Mouse (Mus musculus): Measurements from ENCODE around the gene Aunip. TPM values are rescaled to one million over a fixed set of nuclear protein-coding genes. Genes with fewer than 3 reads are reported as not detected.

Aunip gene
- polyA plus RNA-seq, 1 experiment from 2014 or later, result 7.8 TPM

DNA sequence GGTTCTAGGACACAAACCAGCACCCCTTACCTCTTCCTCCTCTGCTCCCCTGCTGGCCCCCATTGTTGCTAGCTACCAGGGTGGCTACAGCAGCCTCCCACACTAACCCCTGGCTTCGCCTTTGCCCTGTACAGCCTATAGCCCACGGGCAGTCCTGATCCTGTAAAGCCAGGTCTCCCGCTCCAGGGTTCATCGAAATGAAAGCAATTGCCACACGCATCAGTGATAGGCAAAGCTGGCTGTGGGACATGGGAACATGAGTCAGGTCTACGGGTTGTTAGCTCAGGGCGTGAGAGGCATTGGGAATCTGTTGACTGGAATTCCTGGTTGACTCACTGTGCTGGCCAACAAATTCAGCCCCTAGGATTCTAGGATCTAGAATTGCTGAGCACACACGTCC is 28.4 kb upstream of the Aunip start:
- Histone ChIP-seq H3K9ac (ENCODE audit: low read length) (no peak overlapping the region), H3K4me2 (ENCODE audit: low read length) (no peak overlapping the region), H3K4me3 (ENCODE audit: low read depth, low read length) (no peak overlapping the region), H3K9me3 (ENCODE audit: control insufficient read depth, low read length) (no peaks in the 10 kb centered on the region), H3K27ac (ENCODE audit: low read depth) (no peak overlapping the region), H3K27me3 (replicated peaks; ENCODE audit: control insufficient read depth, insufficient read depth, low read length) (no peaks in the 10 kb centered on the region), H3K4me1 (replicated peaks; ENCODE audit: control insufficient read depth, insufficient read depth, low read length) (no peaks in the 10 kb centered on the region), H3K36me3 (ENCODE audit: control insufficient read depth, insufficient read depth, low read length) (no peaks in the 10 kb centered on the region)
- DNase-seq (ENCODE audit: low spot score) (no peak), ATAC-seq (replicated peaks; ENCODE audit: low FRiP score, low TSS enrichment, low read depth) (no peak)
- WGBS, result 80% methylated on average over 8 of the region's 8 CpGs

DNA sequence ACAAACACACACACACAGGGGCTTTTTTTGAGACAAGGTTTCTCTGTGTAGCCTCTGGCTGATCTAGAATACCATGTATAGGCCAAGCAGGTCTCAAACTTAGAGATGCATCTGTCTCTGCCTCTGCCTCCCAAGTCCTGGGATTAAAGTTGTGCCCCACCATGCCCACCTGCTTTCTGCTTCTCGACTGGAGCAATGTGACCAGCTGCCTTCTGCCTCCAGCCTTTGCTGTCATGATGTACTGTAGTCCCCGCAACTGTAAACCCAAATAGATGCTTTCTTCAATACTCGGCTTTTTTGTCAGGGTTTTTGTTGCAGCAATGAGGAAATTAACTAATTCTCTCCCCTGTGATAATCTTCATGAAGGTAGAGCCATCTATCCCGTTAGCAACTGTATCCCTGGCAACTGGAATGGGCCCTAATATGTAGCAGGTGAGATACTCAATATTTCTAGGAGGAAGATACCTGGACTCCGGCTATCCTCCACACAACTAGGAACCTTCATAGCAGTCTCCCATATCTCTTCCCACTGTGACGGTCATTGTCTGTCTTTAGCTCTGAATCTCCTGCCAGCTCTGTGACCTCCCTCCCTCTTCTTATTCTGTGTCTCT is 27.6 kb upstream of the Aunip start:
- no peaks in the 10 kb centered on the region for H3K36me3 ChIP-seq (ENCODE audit: control insufficient read depth, insufficient read depth, low read length)
- no peak for ATAC-seq (replicated peaks; ENCODE audit: low FRiP score, low TSS enrichment, low read depth)
- no peaks in the 10 kb centered on the region for H3K9me3 ChIP-seq (ENCODE audit: control insufficient read depth, low read length)
- H3K4me3 ChIP-seq (ENCODE audit: low read depth, low read length), result no peak overlapping the region
- no peaks in the 10 kb centered on the region for H3K4me1 ChIP-seq (replicated peaks; ENCODE audit: control insufficient read depth, insufficient read depth, low read length)
- DNase-seq (ENCODE audit: low spot score), result no peak
- H3K27ac ChIP-seq (ENCODE audit: low read depth), result no peak overlapping the region
- no peaks in the 10 kb centered on the region for H3K27me3 ChIP-seq (replicated peaks; ENCODE audit: control insufficient read depth, insufficient read depth, low read length)
- no peak overlapping the region for H3K4me2 ChIP-seq (ENCODE audit: low read length)
- H3K9ac ChIP-seq (ENCODE audit: low read length), result no peak overlapping the region
- 61% methylated on average over 6 of the region's 6 CpGs for WGBS

DNA sequence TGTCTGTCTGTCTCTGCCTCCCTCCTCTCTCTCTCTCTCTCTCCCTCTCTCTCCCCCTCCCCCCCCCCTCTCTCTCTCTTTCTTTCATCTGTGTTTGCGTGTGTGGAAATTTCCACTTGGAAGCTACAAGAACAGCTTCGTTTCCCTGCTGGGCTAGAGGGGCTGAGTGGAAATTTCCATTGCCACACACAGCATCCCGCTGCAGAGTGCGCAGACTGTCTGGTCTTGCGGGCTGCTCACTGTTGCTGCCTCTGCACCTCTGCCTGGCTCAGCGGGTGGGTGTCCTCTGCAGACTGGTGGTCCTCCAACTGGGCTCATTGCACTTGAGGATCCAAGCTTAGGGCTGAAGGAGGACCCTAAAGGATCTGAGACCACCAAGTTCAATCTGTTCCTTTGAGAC is 27.1 kb upstream of the Aunip start:
- no peak overlapping the region for H3K4me2 ChIP-seq (ENCODE audit: low read length)
- no peak for DNase-seq (ENCODE audit: low spot score)
- WGBS, result 37% methylated on average over 6 of the region's 6 CpGs
- no peak overlapping the region for H3K4me3 ChIP-seq (ENCODE audit: low read depth, low read length)
- H3K9me3 ChIP-seq (ENCODE audit: control insufficient read depth, low read length), result no peaks in the 10 kb centered on the region
- no peak for ATAC-seq (replicated peaks; ENCODE audit: low FRiP score, low TSS enrichment, low read depth)
- H3K9ac ChIP-seq (ENCODE audit: low read length), result no peak overlapping the region
- H3K4me1 ChIP-seq (replicated peaks; ENCODE audit: control insufficient read depth, insufficient read depth, low read length), result no peaks in the 10 kb centered on the region
- no peak overlapping the region for H3K27ac ChIP-seq (ENCODE audit: low read depth)
- H3K27me3 ChIP-seq (replicated peaks; ENCODE audit: control insufficient read depth, insufficient read depth, low read length), result no peaks in the 10 kb centered on the region
- no peaks in the 10 kb centered on the region for H3K36me3 ChIP-seq (ENCODE audit: control insufficient read depth, insufficient read depth, low read length)

DNA sequence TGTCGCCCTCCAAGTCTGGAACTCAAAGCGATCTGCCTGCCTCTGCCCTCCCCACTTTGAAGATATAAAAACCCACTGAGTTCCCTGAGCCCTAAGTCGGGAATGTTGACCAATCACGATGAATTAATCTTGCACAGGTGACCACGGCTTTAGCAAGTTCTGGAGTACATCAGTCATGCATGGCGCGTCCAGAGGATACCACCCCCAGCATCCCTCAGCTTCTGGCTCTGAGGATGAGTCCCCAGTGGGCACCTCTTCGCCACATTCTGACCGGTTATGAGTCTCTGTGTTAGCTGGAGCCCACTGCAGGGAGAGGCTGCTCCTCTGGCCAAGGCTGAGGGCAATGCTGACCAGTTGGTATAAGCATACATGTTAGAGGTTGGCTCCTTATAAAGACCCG is 26.6 kb upstream of the Aunip start:
- DNase-seq (ENCODE audit: low spot score), result no peak
- WGBS, result 81% methylated on average over 10 of the region's 10 CpGs
- no peaks in the 10 kb centered on the region for H3K36me3 ChIP-seq (ENCODE audit: control insufficient read depth, insufficient read depth, low read length)
- no peak for ATAC-seq (replicated peaks; ENCODE audit: low FRiP score, low TSS enrichment, low read depth)
- no peaks in the 10 kb centered on the region for H3K27me3 ChIP-seq (replicated peaks; ENCODE audit: control insufficient read depth, insufficient read depth, low read length)
- no peak overlapping the region for H3K9ac ChIP-seq (ENCODE audit: low read length)
- no peak overlapping the region for H3K27ac ChIP-seq (ENCODE audit: low read depth)
- no peaks in the 10 kb centered on the region for H3K9me3 ChIP-seq (ENCODE audit: control insufficient read depth, low read length)
- H3K4me1 ChIP-seq (replicated peaks; ENCODE audit: control insufficient read depth, insufficient read depth, low read length), result no peaks in the 10 kb centered on the region
- no peak overlapping the region for H3K4me2 ChIP-seq (ENCODE audit: low read length)
- H3K4me3 ChIP-seq (ENCODE audit: low read depth, low read length), result no peak overlapping the region

DNA sequence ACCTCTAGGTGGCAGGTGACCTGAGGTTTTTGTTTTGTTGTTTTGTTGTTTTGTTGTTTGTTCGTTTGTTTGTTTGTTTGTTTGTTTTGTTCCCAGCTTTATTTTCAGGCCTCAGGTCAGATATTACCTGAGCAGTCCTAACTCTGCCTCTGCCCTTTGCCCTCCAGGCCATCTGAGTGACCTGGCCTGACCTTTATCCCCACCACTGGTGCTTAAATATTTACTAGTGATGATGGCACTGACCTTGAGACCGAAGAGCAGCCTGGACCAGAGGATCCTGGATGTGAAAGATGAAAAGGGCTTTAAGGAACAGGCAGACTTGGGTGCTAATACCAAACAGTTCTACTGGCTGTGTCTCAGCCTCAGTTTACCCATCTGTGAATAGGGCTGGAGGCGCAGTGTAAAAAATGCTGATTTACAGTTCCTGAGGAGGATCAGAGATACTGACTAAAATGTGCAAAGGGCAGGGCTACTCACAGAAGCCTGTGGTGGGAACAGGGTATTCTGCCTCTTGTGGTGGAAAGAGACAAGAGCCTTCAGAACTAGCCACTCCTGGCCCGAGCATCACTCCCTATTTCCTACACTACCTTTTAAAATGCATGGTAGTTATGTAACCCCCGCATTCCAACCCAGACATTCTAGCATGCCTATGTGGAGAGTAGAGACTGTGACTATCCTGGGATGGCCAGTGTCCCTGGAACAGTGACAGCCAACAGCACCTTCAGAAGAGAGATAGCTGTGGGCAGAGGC is 25.5 kb upstream of the Aunip start:
- H3K9me3 ChIP-seq (ENCODE audit: control insufficient read depth, low read length), result no peaks in the 10 kb centered on the region
- H3K4me1 ChIP-seq (replicated peaks; ENCODE audit: control insufficient read depth, insufficient read depth, low read length), result no peaks in the 10 kb centered on the region
- H3K4me3 ChIP-seq (ENCODE audit: low read depth, low read length), result no peak overlapping the region
- H3K27me3 ChIP-seq (replicated peaks; ENCODE audit: control insufficient read depth, insufficient read depth, low read length), result no peaks in the 10 kb centered on the region
- WGBS, result 76% methylated on average over 5 of the region's 5 CpGs
- H3K27ac ChIP-seq (ENCODE audit: low read depth), result no peak overlapping the region
- no peak overlapping the region for H3K9ac ChIP-seq (ENCODE audit: low read length)
- DNase-seq (ENCODE audit: low spot score) (no peak), ATAC-seq (replicated peaks; ENCODE audit: low FRiP score, low TSS enrichment, low read depth) (no peak)
- no peak overlapping the region for H3K4me2 ChIP-seq (ENCODE audit: low read length)
- H3K36me3 ChIP-seq (ENCODE audit: control insufficient read depth, insufficient read depth, low read length), result no peaks in the 10 kb centered on the region

DNA sequence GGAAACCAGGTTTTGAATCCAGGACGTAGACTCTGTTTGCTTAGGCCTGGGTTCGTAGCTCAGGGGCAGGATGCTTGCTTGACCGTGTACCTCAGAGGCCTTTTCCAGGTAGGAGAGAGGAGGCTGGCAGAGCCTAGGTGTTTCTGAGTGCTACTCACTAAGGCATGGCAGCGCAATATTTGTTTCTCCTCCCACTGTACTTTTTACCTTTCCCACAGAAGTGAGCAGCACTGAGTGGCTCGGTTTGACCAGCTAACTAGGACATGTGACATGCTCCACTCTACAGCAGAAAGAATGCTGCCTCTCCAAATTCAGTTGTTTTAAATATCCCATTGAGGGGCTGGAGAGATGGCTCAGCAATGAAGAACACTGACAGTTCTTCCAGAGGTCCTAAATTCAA is 22.6 kb upstream of the Aunip start:
- DNase-seq (ENCODE audit: low spot score), result no peak
- 91% methylated on average over 5 of the region's 5 CpGs for WGBS
- ATAC-seq (replicated peaks; ENCODE audit: low FRiP score, low TSS enrichment, low read depth), result no peak

DNA sequence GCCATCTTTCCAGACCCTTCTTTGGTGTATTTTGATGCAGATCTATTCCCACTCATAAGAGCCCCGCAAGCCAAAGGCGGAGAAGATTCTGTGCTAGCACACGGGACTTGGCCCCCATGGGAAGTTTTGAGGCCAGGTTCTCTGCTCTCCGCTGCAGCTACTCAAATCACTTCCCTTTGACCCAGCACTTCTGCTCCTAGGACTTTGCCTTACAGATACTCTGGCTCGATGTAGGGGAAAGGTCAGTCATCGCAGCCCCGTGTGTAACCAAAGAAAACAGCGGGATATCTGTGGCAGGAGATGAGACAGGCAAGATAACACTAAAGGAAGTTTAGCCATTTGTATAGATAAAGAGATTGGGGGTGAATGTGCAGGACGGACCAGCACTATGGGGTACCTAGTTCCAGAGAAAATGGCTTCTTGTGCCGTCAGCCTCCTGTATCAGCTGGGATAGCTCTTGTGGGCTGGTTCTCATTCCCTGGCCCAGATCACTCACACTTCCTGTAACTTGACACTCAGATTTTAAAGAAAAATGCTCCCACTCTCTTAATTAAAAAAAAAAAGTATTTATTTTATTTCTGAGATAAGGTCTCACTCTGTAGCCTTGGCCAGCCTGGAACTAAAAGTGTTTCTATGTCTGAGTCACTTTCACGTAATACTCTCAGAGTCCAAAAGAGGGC is 20.7 kb upstream of the Aunip start:
- H3K4me1 ChIP-seq (replicated peaks; ENCODE audit: control insufficient read depth, insufficient read depth, low read length), result peaks cover 3% of the 10 kb centered on the region; the same call in 1 of the 2 replicates
- no peaks in the 10 kb centered on the region for H3K27me3 ChIP-seq (replicated peaks; ENCODE audit: control insufficient read depth, insufficient read depth, low read length)
- H3K27ac ChIP-seq (ENCODE audit: low read depth), result no peak overlapping the region
- no peaks in the 10 kb centered on the region for H3K9me3 ChIP-seq (ENCODE audit: control insufficient read depth, low read length)
- H3K9ac ChIP-seq (ENCODE audit: low read length), result no peak overlapping the region
- WGBS, result 82% methylated on average over 11 of the region's 11 CpGs
- no peak overlapping the region for H3K4me2 ChIP-seq (ENCODE audit: low read length)
- no peaks in the 10 kb centered on the region for H3K36me3 ChIP-seq (ENCODE audit: control insufficient read depth, insufficient read depth, low read length)
- no peak for DNase-seq (ENCODE audit: low spot score)
- ATAC-seq (replicated peaks; ENCODE audit: low FRiP score, low TSS enrichment, low read depth), result no peak
- H3K4me3 ChIP-seq (ENCODE audit: low read depth, low read length), result no peak overlapping the region

More for the DNA sequence above, 22.6 kb upstream of the Aunip start:
- no peaks in the 10 kb centered on the region for H3K36me3 ChIP-seq (ENCODE audit: control insufficient read depth, insufficient read depth, low read length)
- H3K4me1 ChIP-seq (replicated peaks; ENCODE audit: control insufficient read depth, insufficient read depth, low read length), result no peaks in the 10 kb centered on the region
- no peak overlapping the region for H3K27ac ChIP-seq (ENCODE audit: low read depth)
- H3K27me3 ChIP-seq (replicated peaks; ENCODE audit: control insufficient read depth, insufficient read depth, low read length), result no peaks in the 10 kb centered on the region
- no peak overlapping the region for H3K4me3 ChIP-seq (ENCODE audit: low read depth, low read length)
- no peaks in the 10 kb centered on the region for H3K9me3 ChIP-seq (ENCODE audit: control insufficient read depth, low read length)
- H3K9ac ChIP-seq (ENCODE audit: low read length), result no peak overlapping the region
- H3K4me2 ChIP-seq (ENCODE audit: low read length), result no peak overlapping the region

DNA sequence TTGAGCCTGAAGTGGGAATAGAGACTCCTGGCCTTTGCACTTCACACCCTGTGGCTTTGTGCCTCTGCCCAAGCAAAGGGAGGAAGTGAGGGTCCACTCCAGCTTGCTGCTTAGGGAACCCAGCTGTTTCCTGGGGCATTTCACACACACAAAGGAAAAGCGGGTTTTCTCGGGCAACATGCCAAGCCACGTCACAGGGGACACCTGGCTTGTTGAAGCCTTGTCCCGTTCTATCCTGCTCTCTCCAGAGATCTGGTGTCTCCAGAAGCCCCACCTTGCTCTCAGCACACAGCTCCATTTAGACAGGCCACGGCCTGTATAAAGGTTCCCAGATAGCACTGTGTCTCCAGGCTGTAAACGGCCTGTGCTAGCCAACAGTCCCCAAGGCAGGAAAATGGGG is 19.1 kb upstream of the Aunip start:
- no peak for ATAC-seq (replicated peaks; ENCODE audit: low FRiP score, low TSS enrichment, low read depth)
- Histone ChIP-seq H3K9me3 (ENCODE audit: control insufficient read depth, low read length) (no peaks in the 10 kb centered on the region), H3K4me3 (ENCODE audit: low read depth, low read length) (no peak overlapping the region), H3K4me2 (ENCODE audit: low read length) (no peak overlapping the region), H3K36me3 (ENCODE audit: control insufficient read depth, insufficient read depth, low read length) (no peaks in the 10 kb centered on the region), H3K27me3 (replicated peaks; ENCODE audit: control insufficient read depth, insufficient read depth, low read length) (no peaks in the 10 kb centered on the region), H3K9ac (ENCODE audit: low read length) (no peak overlapping the region), H3K4me1 (replicated peaks; ENCODE audit: control insufficient read depth, insufficient read depth, low read length) (peaks cover 7% of the 10 kb centered on the region), H3K27ac (ENCODE audit: low read depth) (no peak overlapping the region)
- WGBS, result 66% methylated on average over 6 of the region's 6 CpGs
- no peak for DNase-seq (ENCODE audit: low spot score)

All from intestine, embryonic 14.5 days (tissue).